Mouse (Mus musculus) C2C12 (cell line): ENCODE results near the gene Ass1.

Source experiments
- CEBPB ChIP-seq: IDR thresholded peaks from one replicate; pipeline ENCODE4 v1.6.1; 2011; ENCODE audit warnings: low read depth, mild to moderate bottlenecking, control low read depth, moderate library complexity
- CTCF ChIP-seq: IDR thresholded peaks from one replicate; pipeline ENCODE4 v1.5.1; 2011; ENCODE audit not compliant: control insufficient read depth, insufficient read depth, insufficient read length
- FOSL1 ChIP-seq: IDR thresholded peaks from one replicate; pipeline ENCODE4 v1.8.0; 2011; ENCODE audit warnings: mild to moderate bottlenecking, low read length; ENCODE audit not compliant: poor library complexity, insufficient read depth, severe bottlenecking
- MAX ChIP-seq: IDR thresholded peaks from one replicate; pipeline ENCODE4 v1.6.1; 2011; ENCODE audit warnings: mild to moderate bottlenecking, control low read depth
- MYOG ChIP-seq: IDR thresholded peaks from one replicate; pipeline ENCODE4 v1.6.1; 2011; ENCODE audit not compliant: control insufficient read depth, insufficient read length; ENCODE audit errors: extremely low read depth
- USF1 ChIP-seq: IDR thresholded peaks from one replicate; pipeline ENCODE4 v1.6.1; 2011; ENCODE audit warnings: low read depth, mild to moderate bottlenecking, control low read depth, moderate library complexity

DNA sequence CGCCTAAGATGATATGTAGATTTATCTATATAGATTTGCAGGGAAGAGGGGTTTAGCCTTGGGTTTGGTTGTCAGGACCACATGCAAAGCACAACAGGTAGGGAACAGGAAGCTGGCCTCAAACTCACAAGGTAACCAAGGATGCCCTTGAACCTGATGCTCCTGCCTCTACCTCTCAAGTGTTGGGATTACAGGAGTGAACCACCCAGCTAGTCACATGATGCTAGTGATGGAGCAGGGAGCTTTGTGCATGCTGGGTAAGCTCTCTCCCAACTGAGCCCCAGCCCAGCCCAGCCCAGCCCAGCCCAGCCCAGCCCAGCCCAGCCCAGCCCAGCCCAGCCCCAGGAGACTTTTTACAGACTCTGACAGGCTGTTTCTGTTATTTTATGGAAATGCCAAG is 2.5 kb upstream of the Ass1 start:
- TF ChIP-seq MAX (no peak), CTCF (no peak), USF1 (peak; percentile 87), MYOG (no peak), CEBPB (no peak), FOSL1 (no peak)
